Mouse (Mus musculus) small intestine, adult 2 months (tissue): ENCODE results near the gene Lamb2.

Experiments used
- CTCF ChIP-seq: fragments of 200-500 bp; IDR thresholded peaks from 2 replicates; pipeline ENCODE4 v1.5.1; 2012; ENCODE audit warnings: low read depth, mild to moderate bottlenecking, control low read depth, inconsistent platforms, low read length, moderate library complexity, mixed read lengths; ENCODE audit not compliant: insufficient replicate concordance, insufficient read length; ENCODE audit errors: extremely low read depth
- POLR2A ChIP-seq: fragments of 200-500 bp; IDR thresholded peaks from 2 replicates; pipeline ENCODE4 v1.6.1; 2012; ENCODE audit warnings: low read depth, mild to moderate bottlenecking, control low read depth, inconsistent platforms, low read length, moderate library complexity

GRCm38 (mm10) chr9:108461675-108462074, 17.9 kb upstream of the Lamb2 start:
- TF ChIP-seq POLR2A (no peak), CTCF (no peak)
